Mouse (Mus musculus): ENCODE measurements around the gene Cenpc1.

The Cenpc1 gene

GRCm38 (mm10) chr5:86065101-86065875, at the start of gene Cenpc1:
Cenpc1 (minus strand) TSS chr5:86065583.
- in situ Hi-C loops (cut with MboI; ENCODE audit: low pct_unique_long_range_greater_than_20kb in 1 of 2, low sequenced_read_pairs in 2 of 2, unreplicated experiment in 1 of 2): no loop called here

- in situ Hi-C loops (cut with MboI; ENCODE audit: low pct_unique_long_range_greater_than_20kb in 1 of 2, low sequenced_read_pairs in 2 of 2, unreplicated experiment in 1 of 2): no loop called here
These were observed 48.6 kb upstream of the Cenpc1 start for GRCm38 (mm10) chr5:86113997-86114396.

- in situ Hi-C loops (cut with MboI; ENCODE audit: low pct_unique_long_range_greater_than_20kb in 1 of 2, low sequenced_read_pairs in 2 of 2, unreplicated experiment in 1 of 2): no loop called here
These were observed 47.7 kb upstream of the Cenpc1 start for GRCm38 (mm10) chr5:86113037-86113436.

- in situ Hi-C loops (cut with MboI; ENCODE audit: low pct_unique_long_range_greater_than_20kb in 1 of 2, low sequenced_read_pairs in 2 of 2, unreplicated experiment in 1 of 2): no loop called here
These were observed 45.7 kb upstream of the Cenpc1 start for GRCm38 (mm10) chr5:86111074-86111473.

GRCm38 (mm10) chr5:86106610-86107009, 41.2 kb upstream of the Cenpc1 start:
- in situ Hi-C loops (cut with MboI; ENCODE audit: low pct_unique_long_range_greater_than_20kb in 1 of 2, low sequenced_read_pairs in 2 of 2, unreplicated experiment in 1 of 2): no loop called here

- in situ Hi-C loops (cut with MboI; ENCODE audit: low pct_unique_long_range_greater_than_20kb in 1 of 2, low sequenced_read_pairs in 2 of 2, unreplicated experiment in 1 of 2): no loop called here
These were observed 36.8 kb upstream of the Cenpc1 start for GRCm38 (mm10) chr5:86102176-86102575.

- in situ Hi-C loops (cut with MboI; ENCODE audit: low pct_unique_long_range_greater_than_20kb in 1 of 2, low sequenced_read_pairs in 2 of 2, unreplicated experiment in 1 of 2): no loop called here
These were observed 35.2 kb upstream of the Cenpc1 start for GRCm38 (mm10) chr5:86100621-86101020.

GRCm38 (mm10) chr5:86098988-86099387, 33.6 kb upstream of the Cenpc1 start:
- in situ Hi-C loops (cut with MboI; ENCODE audit: low pct_unique_long_range_greater_than_20kb in 1 of 2, low sequenced_read_pairs in 2 of 2, unreplicated experiment in 1 of 2): no loop called here

- in situ Hi-C loops (cut with MboI; ENCODE audit: low pct_unique_long_range_greater_than_20kb in 1 of 2, low sequenced_read_pairs in 2 of 2, unreplicated experiment in 1 of 2): no loop called here
These were observed 29.4 kb upstream of the Cenpc1 start for GRCm38 (mm10) chr5:86094754-86095153.

- in situ Hi-C loops (cut with MboI; ENCODE audit: low pct_unique_long_range_greater_than_20kb in 1 of 2, low sequenced_read_pairs in 2 of 2, unreplicated experiment in 1 of 2): no loop called here
These were observed 21.4 kb upstream of the Cenpc1 start for GRCm38 (mm10) chr5:86086751-86087150.

GRCm38 (mm10) chr5:86084979-86085378, 19.6 kb upstream of the Cenpc1 start:
- in situ Hi-C loops (cut with MboI; ENCODE audit: low pct_unique_long_range_greater_than_20kb in 1 of 2, low sequenced_read_pairs in 2 of 2, unreplicated experiment in 1 of 2): no loop called here

GRCm38 (mm10) chr5:86083987-86084386, 18.6 kb upstream of the Cenpc1 start:
- in situ Hi-C loops (cut with MboI; ENCODE audit: low pct_unique_long_range_greater_than_20kb in 1 of 2, low sequenced_read_pairs in 2 of 2, unreplicated experiment in 1 of 2): no loop called here

- in situ Hi-C loops (cut with MboI; ENCODE audit: low pct_unique_long_range_greater_than_20kb in 1 of 2, low sequenced_read_pairs in 2 of 2, unreplicated experiment in 1 of 2): no loop called here
These were observed 13.4 kb upstream of the Cenpc1 start for GRCm38 (mm10) chr5:86078720-86079334.

- in situ Hi-C loops (cut with MboI; ENCODE audit: low pct_unique_long_range_greater_than_20kb in 1 of 2, low sequenced_read_pairs in 2 of 2, unreplicated experiment in 1 of 2): no loop called here
These were observed 7.5 kb upstream of the Cenpc1 start for GRCm38 (mm10) chr5:86072756-86073386.

- in situ Hi-C loops (cut with MboI; ENCODE audit: low pct_unique_long_range_greater_than_20kb in 1 of 2, low sequenced_read_pairs in 2 of 2, unreplicated experiment in 1 of 2): no loop called here
These were observed 6.2 kb upstream of the Cenpc1 start, which contains the start of gene Stap1 for GRCm38 (mm10) chr5:86071538-86071937. Stap1 (plus strand) TSS chr5:86071746.

GRCm38 (mm10) chr5:86069121-86069520, 3.7 kb upstream of the Cenpc1 start:
- in situ Hi-C loops (cut with MboI; ENCODE audit: low pct_unique_long_range_greater_than_20kb in 1 of 2, low sequenced_read_pairs in 2 of 2, unreplicated experiment in 1 of 2): no loop called here

GRCm38 (mm10) chr5:86068451-86068850, 3.1 kb upstream of the Cenpc1 start:
- in situ Hi-C loops (cut with MboI; ENCODE audit: low pct_unique_long_range_greater_than_20kb in 1 of 2, low sequenced_read_pairs in 2 of 2, unreplicated experiment in 1 of 2): no loop called here

- in situ Hi-C loops (cut with MboI; ENCODE audit: low pct_unique_long_range_greater_than_20kb in 1 of 2, low sequenced_read_pairs in 2 of 2, unreplicated experiment in 1 of 2): no loop called here
These were observed 1.2 kb upstream of the Cenpc1 start for GRCm38 (mm10) chr5:86066551-86066929.

- in situ Hi-C loops (cut with MboI; ENCODE audit: low pct_unique_long_range_greater_than_20kb in 1 of 2, low sequenced_read_pairs in 2 of 2, unreplicated experiment in 1 of 2): no loop called here
These were observed 630 bp upstream of the Cenpc1 start for GRCm38 (mm10) chr5:86065876-86066550.

All from mouse embryonic stem cell (cell line).